Mouse (Mus musculus) lung, adult 2 months (tissue): Measurements from ENCODE around the gene Tenm3. TPM values are rescaled to one million over a fixed set of nuclear protein-coding genes. Genes with fewer than 3 reads are reported as not detected.

Source experiments
- DNase-seq: peaks from one replicate; pipeline ENCODE4 v3.0.0; 2022
- H3K4me1 ChIP-seq: fragments of 200-500 bp; 2 replicates; pipeline ENCODE4 v1.6.1; 2011; ENCODE audit warnings: low read length; ENCODE audit not compliant: control insufficient read depth, insufficient read depth
- H3K4me3 ChIP-seq: fragments of 200-500 bp; replicated peaks from 2 replicates; pipeline ENCODE3; 2011; ENCODE audit warnings: low read depth, mild to moderate bottlenecking, control low read depth, low read length; ENCODE audit errors: extremely low read depth
- CTCF ChIP-seq: fragments of 200-500 bp; IDR thresholded peaks from 2 replicates; pipeline ENCODE4 v1.5.1; 2011; ENCODE audit warnings: mild to moderate bottlenecking, low read length, control low read depth; ENCODE audit not compliant: insufficient read depth
- POLR2A ChIP-seq: fragments of 200-500 bp; IDR thresholded peaks from 2 replicates; pipeline ENCODE4 v1.6.1; 2011; ENCODE audit warnings: low read depth, mild to moderate bottlenecking, control low read depth, low read length, borderline replicate concordance; ENCODE audit errors: extremely low read depth
- WGBS: fragments of 180-500 bp; shearing (Covaris S2); methylation state at CpG from one replicate; pipeline ENCODE4 v1.1.7; 2018; 5-methylcytosine and 5-hydroxymethylcytosine counted together
- polyA plus RNA-seq: library from polyadenylated mRNA; depleted of rRNA; stranded (reverse); fragments of >200 nt; gene quantifications from 2 replicates; pipeline ENCODE4 v1.2.3, GENCODE M21; 2012

Gene Tenm3
- polyA plus RNA-seq, 1 experiment: 1.1 TPM

GRCm38 (mm10) chr8:48458373-48458772, 385.4 kb downstream of the Tenm3 start:
- no peaks in the 10 kb centered on the region for H3K4me1 ChIP-seq
- no peak for DNase-seq
- H3K4me3 ChIP-seq: no peak overlapping the region
- WGBS: 31% methylated on average over 5 of the region's 5 CpGs
- TF ChIP-seq POLR2A (no peak), CTCF (no peak)

GRCm38 (mm10) chr8:48456328-48457124, 387.2 kb downstream of the Tenm3 start:
- Histone ChIP-seq H3K4me1 (no peaks in the 10 kb centered on the region), H3K4me3 (no peak overlapping the region)
- no peak for DNase-seq
- 64% methylated on average over 22 of the region's 22 CpGs for WGBS
- TF ChIP-seq CTCF: no peak

GRCm38 (mm10) chr8:48451247-48451635, 392.5 kb downstream of the Tenm3 start:
- TF ChIP-seq CTCF (no peak), POLR2A (no peak)
- Histone ChIP-seq H3K4me1 (no peaks in the 10 kb centered on the region), H3K4me3 (no peak overlapping the region)
- no peak for DNase-seq
- WGBS: 38% methylated on average over 7 of the region's 7 CpGs

- TF ChIP-seq CTCF (no peak), POLR2A (no peak)
- WGBS: 60% methylated on average over 23 of the region's 23 CpGs
- Histone ChIP-seq H3K4me3 (no peak overlapping the region), H3K4me1 (no peaks in the 10 kb centered on the region)
- DNase-seq: no peak
Measured at GRCm38 (mm10) chr8:48450397-48451246, 393.1 kb downstream of the Tenm3 start.

- no peak for DNase-seq
- WGBS: 24% methylated on average over 3 of the region's 3 CpGs
- H3K4me1 ChIP-seq: no peaks in the 10 kb centered on the region
- H3K4me3 ChIP-seq: no peak overlapping the region
- TF ChIP-seq CTCF (no peak), POLR2A (no peak)
Measured at GRCm38 (mm10) chr8:48449625-48450024, 394.1 kb downstream of the Tenm3 start.

- no peak for TF ChIP-seq POLR2A
- TF ChIP-seq CTCF: no peak
- no peak overlapping the region for H3K4me3 ChIP-seq
- 89% methylated on average over 4 of the region's 4 CpGs for WGBS
- no peak for DNase-seq
- no peaks in the 10 kb centered on the region for H3K4me1 ChIP-seq
Measured at GRCm38 (mm10) chr8:48445690-48446089, 398.1 kb downstream of the Tenm3 start.

- TF ChIP-seq POLR2A (no peak), CTCF (no peak)
- no peak for DNase-seq
- Histone ChIP-seq H3K4me3 (no peak overlapping the region), H3K4me1 (no peaks in the 10 kb centered on the region)
- WGBS: 75% methylated on average over 12 of the region's 12 CpGs
Measured at GRCm38 (mm10) chr8:48439491-48439890, 404.3 kb downstream of the Tenm3 start.

GRCm38 (mm10) chr8:48437523-48438207, 406.1 kb downstream of the Tenm3 start:
- TF ChIP-seq CTCF: no peak
- DNase-seq: no peak
- 59% methylated on average over 16 of the region's 16 CpGs for WGBS
- Histone ChIP-seq H3K4me3 (no peak overlapping the region), H3K4me1 (no peaks in the 10 kb centered on the region)

- H3K4me3 ChIP-seq: no peak overlapping the region
- DNase-seq: no peak
- TF ChIP-seq CTCF: no peak
- no peak for TF ChIP-seq POLR2A
- WGBS: 78% methylated on average over 11 of the region's 11 CpGs
- no peaks in the 10 kb centered on the region for H3K4me1 ChIP-seq
Measured at GRCm38 (mm10) chr8:48425101-48425500, 418.6 kb downstream of the Tenm3 start.
